ENCODE assay signal across 23 mouse cellular contexts in genomic region chr7:100082836-100083235, GRCm38 (mm10). TPM values are rescaled to one million over a fixed set of nuclear protein-coding genes. Genes with fewer than 3 reads are reported as not detected.
DNase-seq lines count a peak whose midpoint lies in the region; ATAC-seq and TF ChIP-seq lines count a peak whose summit lies in the region.
"Had no signal": no experiment of that assay in that cellular context is flagged by ENCODE, and none has a peak within 500 bp of the region (broad histone marks: within the 10 kb centered on the region; RNA-seq: fewer than 3 reads in every experiment).

No protein-coding gene starts in this region.

- no peaks in the 10 kb centered on the region for H3K9me3 ChIP-seq in intestine, embryonic 14.5 days (ENCODE audit: control insufficient read depth, low read length)
- no peaks in the 10 kb centered on the region for H3K9me3 ChIP-seq in intestine, embryonic 15.5 days
- H3K9me3 ChIP-seq in hindbrain, embryonic 11.5 days (ENCODE audit: control insufficient read depth, low read length), result no peaks in the 10 kb centered on the region
- H3K9me3 ChIP-seq: embryonic facial prominence, embryonic 10.5 days; embryonic facial prominence, embryonic 12.5 days; forebrain, embryonic 13.5 days; forebrain, embryonic 15.5 days had no signal

- DNase-seq in intestine, embryonic 14.5 days (ENCODE audit: low spot score), result peak; percentile 32
- DNase-seq in 416B (ENCODE audit: low read depth), result peak; percentile 15
- peak; percentile 67 for DNase-seq in MN1 (ENCODE audit: low spot score)
- DNase-seq in layer of hippocampus, adult 2 months (ENCODE audit: low spot score in 2 of 2), result no peak
- DNase-seq in hindbrain, embryonic 11.5 days (ENCODE audit: low spot score), result no peak
- no peak for DNase-seq in thymus, adult 18-20 months
- DNase-seq: adrenal gland, adult 8-10 months; adrenal gland, postnatal 14 days; adrenal gland, postnatal 36 days; cerebellum, adult 11-12 months; cerebellum, adult 2 months; cerebellum, adult 9-10 months; cerebellum, postnatal 10 days; cerebellum, postnatal 25 days; forebrain, postnatal 0 days had no signal

- H3K27ac ChIP-seq in intestine, embryonic 14.5 days (ENCODE audit: low read depth), result no peak overlapping the region
- no peak overlapping the region for H3K27ac ChIP-seq in intestine, embryonic 15.5 days
- peak overlapping the region; percentile 33 for H3K27ac ChIP-seq in macrophage
- H3K27ac ChIP-seq in layer of hippocampus, adult 2 months, result no peak overlapping the region
- no peak overlapping the region for H3K27ac ChIP-seq in hindbrain, embryonic 11.5 days (ENCODE audit: low read depth, low read length)
- H3K27ac ChIP-seq: embryonic facial prominence, embryonic 10.5 days; embryonic facial prominence, embryonic 12.5 days; forebrain, embryonic 13.5 days; forebrain, embryonic 15.5 days had no signal

- H3K79me2 ChIP-seq in macrophage (ENCODE audit: inconsistent target), result no peaks in the 10 kb centered on the region

- H3K9ac ChIP-seq in intestine, embryonic 14.5 days (ENCODE audit: low read length), result no peak overlapping the region
- no peak overlapping the region for H3K9ac ChIP-seq in intestine, embryonic 15.5 days
- H3K9ac ChIP-seq in hindbrain, embryonic 11.5 days (ENCODE audit: low read depth, low read length), result no peak overlapping the region
- H3K9ac ChIP-seq: embryonic facial prominence, embryonic 12.5 days; forebrain, embryonic 13.5 days; forebrain, embryonic 15.5 days; forebrain, postnatal 0 days had no signal

- no peaks in the 10 kb centered on the region for H3K27me3 ChIP-seq in intestine, embryonic 14.5 days (replicated peaks; ENCODE audit: control insufficient read depth, insufficient read depth, low read length)
- H3K27me3 ChIP-seq in intestine, embryonic 15.5 days (replicated peaks), result no peaks in the 10 kb centered on the region
- H3K27me3 ChIP-seq in hindbrain, embryonic 11.5 days (ENCODE audit: control insufficient read depth, insufficient read depth, low read length), result no peaks in the 10 kb centered on the region
- H3K27me3 ChIP-seq: embryonic facial prominence, embryonic 12.5 days; forebrain, embryonic 13.5 days; forebrain, embryonic 15.5 days; Patski had no signal

- no peaks in the 10 kb centered on the region for H3K4me1 ChIP-seq in intestine, embryonic 14.5 days (replicated peaks; ENCODE audit: control insufficient read depth, insufficient read depth, low read length)
- 0 out of 2 replicates have a peak, but pooled peaks cover 3% of the 10 kb centered on the region for H3K4me1 ChIP-seq in intestine, embryonic 15.5 days (replicated peaks)
- no peaks in the 10 kb centered on the region for H3K4me1 ChIP-seq in hindbrain, embryonic 11.5 days (replicated peaks; ENCODE audit: control insufficient read depth, insufficient read depth, low read length)
- H3K4me1 ChIP-seq: embryonic facial prominence, embryonic 10.5 days; embryonic facial prominence, embryonic 12.5 days; forebrain, embryonic 13.5 days; forebrain, embryonic 15.5 days had no signal

- no peak for TF ChIP-seq CTCF in layer of hippocampus, adult 2 months (conservative IDR thresholded peaks at IDR 0.05)

- H3K4me2 ChIP-seq in intestine, embryonic 14.5 days (ENCODE audit: low read length), result no peak overlapping the region
- no peak overlapping the region for H3K4me2 ChIP-seq in intestine, embryonic 15.5 days (replicated peaks)
- H3K4me2 ChIP-seq in hindbrain, embryonic 11.5 days (replicated peaks; ENCODE audit: low read depth, low read length), result no peak overlapping the region
- H3K4me2 ChIP-seq: embryonic facial prominence, embryonic 12.5 days; forebrain, embryonic 13.5 days; forebrain, embryonic 15.5 days had no signal

- WGBS in intestine, embryonic 14.5 days, result 95% methylated on average over 6 of the region's 6 CpGs
- 91% methylated on average over 6 of the region's 6 CpGs for WGBS in intestine, embryonic 15.5 days
- 84% methylated on average over 6 of the region's 6 CpGs for WGBS in macrophage (ENCODE audit: missing documents)
- 95% methylated on average over 6 of the region's 6 CpGs for WGBS in hindbrain, embryonic 11.5 days

- H3K4me3 ChIP-seq in intestine, embryonic 14.5 days (ENCODE audit: low read depth, low read length), result no peak overlapping the region
- H3K4me3 ChIP-seq in intestine, embryonic 15.5 days (replicated peaks), result no peak overlapping the region
- H3K4me3 ChIP-seq in macrophage (ENCODE audit: inconsistent target), result no peak overlapping the region
- H3K4me3 ChIP-seq in layer of hippocampus, adult 2 months, result no peak overlapping the region
- no peak overlapping the region for H3K4me3 ChIP-seq in hindbrain, embryonic 11.5 days (ENCODE audit: low read depth, low read length)
- H3K4me3 ChIP-seq: embryonic facial prominence, embryonic 10.5 days; embryonic facial prominence, embryonic 12.5 days; forebrain, embryonic 13.5 days; forebrain, embryonic 15.5 days had no signal

- peaks cover 66% of the 10 kb centered on the region for H3K36me3 ChIP-seq in intestine, embryonic 14.5 days (ENCODE audit: control insufficient read depth, insufficient read depth, low read length)
- peaks cover 24% of the 10 kb centered on the region for H3K36me3 ChIP-seq in intestine, embryonic 15.5 days
- peaks cover 52% of the 10 kb centered on the region for H3K36me3 ChIP-seq in macrophage (ENCODE audit: inconsistent target)
- H3K36me3 ChIP-seq in hindbrain, embryonic 11.5 days (ENCODE audit: control insufficient read depth, insufficient read depth, low read length), result peaks cover 8% of the 10 kb centered on the region; the same call in 1 of the 2 replicates

- ATAC-seq in intestine, embryonic 14.5 days (replicated peaks; ENCODE audit: low FRiP score, low TSS enrichment, low read depth), result no peak
- ATAC-seq in intestine, embryonic 15.5 days, result no peak
- ATAC-seq in hindbrain, embryonic 11.5 days (ENCODE audit: low FRiP score), result no peak
- ATAC-seq: activated CD4-positive, CD25-positive, alpha-beta regulatory T cell, adult 4 months; forebrain, embryonic 13.5 days; forebrain, embryonic 15.5 days; forebrain, postnatal 0 days; Patski had no signal

RNA-seq across cellular contexts. Expression of gene Pold3, which starts 38.5 kb away (rescaled TPM):
- polyA plus RNA-seq in intestine, embryonic 14.5 days (2014; fragmentation: Nextera tagmentation; extraction: Ambion mirVana), result 64.8 and 70.6 TPM in 2 replicates
- 52.6 and 54.7 TPM in 2 replicates for polyA plus RNA-seq in intestine, embryonic 15.5 days (2015; fragmentation: Nextera tagmentation; extraction: Ambion mirVana)
- 100 to 1,000 TPM in 25 of 26 experiments, 10 to 100 TPM in 1; 96.3 to 303 (median 184) TPM for total RNA-seq in macrophage (2018; cell fraction: chromatin; rRNA removed)
- total RNA-seq in macrophage (2018; cell fraction: cytosol; rRNA removed), result 10 to 100 TPM; 25.3 to 38.1 (median 30.7) TPM
- 100 to 1,000 TPM in 12 of 26 experiments, 10 to 100 TPM in 14; 61.9 to 188 (median 96.1) TPM for total RNA-seq in macrophage (2018; cell fraction: nucleus; rRNA removed)
- polyA plus RNA-seq in macrophage (2018), result 27.4 to 53.5 TPM (median 39.1 TPM) in 3 replicates
- total RNA-seq in layer of hippocampus, adult 2 months (2021), result 10 to 100 TPM; 37.0 to 37.4 TPM
- 79.9 and 88.9 TPM in 2 replicates for polyA plus RNA-seq in hindbrain, embryonic 11.5 days (2014; fragmentation: Nextera tagmentation; extraction: Ambion mirVana)

Comparison
In these comparisons a context has a peak if more than half of its experiments do, and no peak if none do; other contexts are left out.
1. DNase-seq: peak in intestine, embryonic 14.5 days (single experiment), 416B (single experiment) and MN1 (single experiment); none in layer of hippocampus, adult 2 months (0 of 2), hindbrain, embryonic 11.5 days (single experiment) and thymus, adult 18-20 months (0 of 2).